Mouse (Mus musculus) cortical plate, adult 2 months (tissue): ENCODE results near the gene Prickle2. TPM values are rescaled to one million over a fixed set of nuclear protein-coding genes. Genes with fewer than 3 reads are reported as not detected.

Experiments used
- H3K27ac ChIP-seq: fragments of 200-500 bp; 2 replicates; pipeline ENCODE4 v1.5.1; 2012; ENCODE audit warnings: low read length, control low read depth, inconsistent platforms; ENCODE audit not compliant: insufficient read depth
- H3K4me1 ChIP-seq: fragments of 200-500 bp; 2 replicates; pipeline ENCODE4 v1.6.1; 2011; ENCODE audit warnings: low read length; ENCODE audit not compliant: control insufficient read depth, insufficient read depth
- H3K4me3 ChIP-seq: fragments of 200-500 bp; 2 replicates; pipeline ENCODE4 v1.5.1; 2011; ENCODE audit warnings: mild to moderate bottlenecking, low read length, control low read depth; ENCODE audit not compliant: insufficient read depth
- CTCF ChIP-seq: fragments of 200-500 bp; IDR thresholded peaks from 2 replicates; pipeline ENCODE4 v1.5.1; 2011; ENCODE audit warnings: mild to moderate bottlenecking, control low read depth, low read length; ENCODE audit not compliant: insufficient read depth; ENCODE audit errors: extremely low read depth
- POLR2A ChIP-seq: fragments of 200-500 bp; IDR thresholded peaks from 2 replicates; pipeline ENCODE4 v1.6.1; 2011; ENCODE audit warnings: mild to moderate bottlenecking, low read length, control low read depth; ENCODE audit not compliant: insufficient read depth; ENCODE audit errors: extremely low read depth
- polyA plus RNA-seq: library from polyadenylated mRNA; depleted of rRNA; stranded (reverse); fragments of >200 nt; gene quantifications from 2 replicates; pipeline ENCODE4 v1.2.3, GENCODE M21; 2012; rRNA removed

Gene Prickle2
- 58.6 and 62.6 TPM in 2 replicates for polyA plus RNA-seq

DNA sequence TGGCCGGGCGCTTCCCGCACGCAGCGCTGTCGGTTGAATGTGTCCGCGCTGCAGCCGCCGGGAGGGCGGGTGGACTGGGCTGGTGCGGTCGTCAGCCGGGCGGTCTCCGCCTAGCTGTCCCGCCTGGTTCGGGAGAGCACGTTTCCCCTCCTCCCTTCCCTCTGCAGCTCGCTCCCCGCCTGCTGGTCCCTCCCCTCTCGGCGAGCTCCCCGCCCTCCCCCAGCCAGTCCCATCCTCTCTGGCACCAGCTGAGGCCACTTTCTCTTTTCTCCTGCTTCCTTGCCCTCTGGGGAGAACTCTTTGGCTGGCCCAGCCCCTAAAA, at the start of gene Prickle2:
TSS of gene Prickle2 (minus strand) at position 11 of the 322 bp plus-strand sequence.
- TF ChIP-seq POLR2A: peak; percentile 33; the same call in 1 of the 2 replicates
- no peak for TF ChIP-seq CTCF
- peak within 1 kb of the TSS; percentile 61 for H3K4me3 ChIP-seq
- H3K4me1 ChIP-seq: 0 out of 2 replicates have a peak, but pooled peaks cover 2% of the 10 kb centered on the region
- H3K27ac ChIP-seq: no peak within 1 kb of the TSS

DNA sequence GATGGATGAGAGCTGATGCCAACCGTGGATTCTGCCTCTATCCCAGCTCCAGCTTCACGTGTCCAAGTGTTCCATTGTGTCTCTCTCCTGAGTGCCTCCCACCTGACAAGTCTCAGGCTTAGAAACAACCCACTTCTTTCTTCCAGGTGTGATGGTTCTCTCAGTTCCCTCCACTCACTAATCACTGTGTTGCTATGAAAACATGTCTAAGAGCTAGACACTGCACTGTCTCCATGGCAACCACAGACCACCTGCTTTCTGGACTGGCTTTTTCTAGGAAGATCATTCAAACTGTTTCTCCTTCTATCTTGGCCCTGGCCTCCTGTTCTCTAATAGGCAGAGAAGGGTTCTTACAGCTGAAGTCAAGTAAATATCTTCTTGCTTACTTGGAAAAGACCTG, 46.8 kb upstream of the Prickle2 start:
- Histone ChIP-seq H3K4me1 (peaks cover 6% of the 10 kb centered on the region), H3K27ac (no peak overlapping the region)
- TF ChIP-seq POLR2A (no peak), CTCF (no peak)

GRCm38 (mm10) chr6:92749420-92749819, 43.5 kb upstream of the Prickle2 start:
- TF ChIP-seq POLR2A: no peak
- no peak for TF ChIP-seq CTCF
- no peak overlapping the region for H3K27ac ChIP-seq
- H3K4me3 ChIP-seq: no peak overlapping the region
- H3K4me1 ChIP-seq: peaks cover 6% of the 10 kb centered on the region

More for the DNA sequence above, 46.8 kb upstream of the Prickle2 start:
- no peak overlapping the region for H3K4me3 ChIP-seq

- Histone ChIP-seq H3K27ac (no peak overlapping the region), H3K4me3 (peak overlapping the region; percentile 15; the same call in 1 of the 2 replicates), H3K4me1 (no peaks in the 10 kb centered on the region)
- TF ChIP-seq POLR2A: no peak
- peak; percentile 93 for TF ChIP-seq CTCF
Measured at GRCm38 (mm10) chr6:92743605-92744004, 37.6 kb upstream of the Prickle2 start.

DNA sequence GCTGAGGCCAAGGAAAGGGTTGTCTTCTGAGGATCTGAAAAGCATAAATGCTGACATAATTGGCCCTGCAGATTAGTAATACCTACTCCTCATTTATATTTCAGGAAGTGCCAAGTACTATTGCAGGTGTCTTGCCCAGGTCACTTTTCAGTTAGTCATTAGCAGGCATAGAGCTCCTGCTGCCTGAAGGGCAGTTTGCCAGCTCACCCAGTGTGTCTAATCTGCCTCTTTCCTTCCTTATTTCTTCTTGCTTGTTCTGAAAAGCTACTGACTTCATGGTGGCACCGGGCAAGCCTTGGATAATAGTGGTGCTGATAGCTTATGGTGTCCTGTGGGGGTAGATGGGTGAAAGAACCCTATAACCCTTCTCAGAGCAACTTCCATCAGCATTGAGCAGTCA, 31.2 kb upstream of the Prickle2 start:
- no peaks in the 10 kb centered on the region for H3K4me1 ChIP-seq
- no peak overlapping the region for H3K27ac ChIP-seq
- H3K4me3 ChIP-seq: no peak overlapping the region
- TF ChIP-seq POLR2A (no peak), CTCF (no peak)

DNA sequence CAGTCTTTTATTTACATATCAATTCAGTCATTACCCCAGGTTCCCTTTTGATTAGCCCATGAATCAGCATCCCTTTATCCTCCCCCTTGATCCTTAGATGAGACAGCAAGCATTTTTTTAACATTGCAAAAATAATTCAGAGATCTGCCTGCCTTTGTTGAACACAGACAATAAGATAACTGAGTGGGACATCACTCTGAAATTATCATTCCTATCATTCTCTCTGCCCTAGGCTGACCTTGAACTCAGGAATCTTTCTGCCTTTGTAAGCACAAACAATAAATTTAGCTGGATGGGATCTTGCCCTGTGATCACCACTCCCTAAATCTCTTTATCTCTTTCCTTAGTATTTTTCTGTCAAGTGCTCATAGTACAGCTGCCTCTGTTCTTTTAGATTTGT, 27.7 kb upstream of the Prickle2 start:
- TF ChIP-seq CTCF: no peak
- no peak for TF ChIP-seq POLR2A
- Histone ChIP-seq H3K4me1 (0 out of 2 replicates have a peak, but pooled peaks cover 1% of the 10 kb centered on the region), H3K4me3 (no peak overlapping the region), H3K27ac (no peak overlapping the region)

DNA sequence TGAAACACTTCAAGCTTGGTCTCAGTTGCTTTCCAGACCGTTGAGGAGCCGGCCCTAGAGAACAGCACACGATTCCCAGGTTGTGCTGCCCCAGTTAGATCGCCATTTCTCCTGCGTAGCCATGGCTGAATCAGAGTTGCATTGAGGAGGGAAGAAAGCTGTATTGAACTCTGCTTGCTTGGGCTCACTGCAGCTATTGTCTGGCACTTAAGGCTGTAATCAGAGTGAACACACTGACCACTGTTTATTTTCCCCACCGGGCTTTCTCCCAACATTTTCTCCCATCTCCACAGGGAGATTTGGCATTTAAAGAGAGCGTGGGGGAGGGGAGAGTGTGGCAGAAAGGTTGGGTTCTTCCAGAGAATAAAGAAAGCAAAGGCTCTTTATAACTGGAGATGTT, 22.6 kb upstream of the Prickle2 start:
- TF ChIP-seq POLR2A (no peak), CTCF (no peak)
- Histone ChIP-seq H3K4me1 (peaks cover 7% of the 10 kb centered on the region; the same call in 1 of the 2 replicates), H3K4me3 (no peak overlapping the region), H3K27ac (peak overlapping the region; percentile 79)

GRCm38 (mm10) chr6:92728084-92728483, 22.1 kb upstream of the Prickle2 start:
- peak; percentile 94 for TF ChIP-seq CTCF
- no peak for TF ChIP-seq POLR2A
- H3K4me3 ChIP-seq: no peak overlapping the region

DNA sequence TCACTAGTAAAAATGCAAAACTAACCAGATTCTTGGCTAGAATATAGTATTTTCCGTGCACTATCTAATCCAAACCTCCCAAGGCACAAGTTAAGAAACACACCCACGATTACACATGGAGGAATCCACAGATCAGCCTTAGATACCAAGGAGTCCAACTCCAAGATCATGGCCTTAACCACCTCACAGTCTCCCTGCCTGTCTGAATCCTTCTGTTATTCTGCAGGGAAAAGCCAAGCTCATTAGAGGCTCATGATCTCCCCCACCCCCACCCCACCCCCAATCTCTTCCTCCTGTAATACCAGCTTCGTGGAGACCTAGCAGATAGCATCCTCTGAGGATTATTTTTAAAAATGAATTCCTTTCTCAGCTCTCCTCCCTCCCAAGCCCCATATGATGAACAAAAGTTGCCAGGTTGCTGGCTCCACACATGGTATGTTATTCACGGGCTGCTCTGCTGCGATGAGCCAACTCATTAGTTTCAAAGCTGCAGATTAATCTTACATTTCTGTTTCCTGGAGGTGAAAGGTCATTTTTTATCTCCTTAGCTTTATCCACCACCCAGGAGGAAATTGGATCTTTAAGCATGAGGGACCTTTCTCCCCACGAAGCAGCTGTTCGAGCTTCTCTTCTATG, 21.5 kb upstream of the Prickle2 start:
- H3K4me1 ChIP-seq: peaks cover 7% of the 10 kb centered on the region; the same call in 1 of the 2 replicates

More at GRCm38 (mm10) chr6:92728084-92728483, 22.1 kb upstream of the Prickle2 start:
- Histone ChIP-seq H3K27ac (peak overlapping the region; percentile 79), H3K4me1 (peaks cover 7% of the 10 kb centered on the region; the same call in 1 of the 2 replicates)

DNA sequence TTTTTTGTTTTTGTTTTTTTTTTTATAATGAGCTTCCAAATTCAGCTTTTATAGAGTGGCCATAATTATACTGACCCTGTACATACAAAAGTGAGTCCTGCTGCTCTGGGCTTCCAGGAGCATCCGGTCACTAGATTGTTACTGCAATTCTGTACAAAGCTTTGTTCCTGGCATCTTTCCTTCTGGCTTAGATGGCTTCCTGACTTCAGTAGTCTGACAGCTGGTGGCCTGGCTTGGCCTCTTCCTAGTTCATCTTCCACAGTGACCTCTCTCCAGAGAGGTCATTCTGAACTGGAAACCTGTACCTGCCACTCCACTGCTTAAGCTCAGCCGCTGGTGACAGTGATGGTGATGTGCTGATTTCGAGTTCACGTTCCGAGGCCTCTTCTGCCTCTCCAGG, 20.2 kb upstream of the Prickle2 start:
- no peak for TF ChIP-seq POLR2A
- TF ChIP-seq CTCF: no peak
- Histone ChIP-seq H3K27ac (no peak overlapping the region), H3K4me3 (no peak overlapping the region), H3K4me1 (peaks cover 7% of the 10 kb centered on the region; the same call in 1 of the 2 replicates)

More for the DNA sequence above, 21.5 kb upstream of the Prickle2 start:
- Histone ChIP-seq H3K27ac (no peak overlapping the region), H3K4me3 (no peak overlapping the region)
- TF ChIP-seq POLR2A (no peak), CTCF (no peak)

DNA sequence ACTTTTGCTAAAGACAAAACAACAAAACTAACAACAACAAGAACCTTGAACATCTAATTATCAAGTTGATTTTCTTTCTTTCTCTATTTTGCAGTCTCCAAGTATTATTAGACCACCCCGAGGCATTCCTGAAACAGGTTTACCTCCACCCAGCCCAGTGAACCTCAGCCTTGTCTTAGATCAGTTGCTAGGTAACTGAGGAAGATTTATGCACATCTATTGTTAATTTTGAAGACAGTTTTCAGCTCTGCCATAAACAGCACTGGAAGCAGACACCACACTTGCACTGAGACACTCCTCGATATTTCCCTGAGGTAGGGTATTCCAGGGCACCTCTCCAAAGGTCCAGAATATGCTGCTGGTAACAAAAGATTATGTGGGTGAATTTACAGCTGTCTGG, 18.4 kb upstream of the Prickle2 start:
- Histone ChIP-seq H3K4me1 (peaks cover 7% of the 10 kb centered on the region; the same call in 1 of the 2 replicates), H3K27ac (no peak overlapping the region), H3K4me3 (no peak overlapping the region)
- TF ChIP-seq CTCF (no peak), POLR2A (no peak)
